Mouse (Mus musculus) liver, adult (tissue): Measurements from ENCODE around the gene Cldn3.

ENCODE experiments used
- GATA4 ChIP-seq: IDR thresholded peaks from 2 replicates; pipeline ENCODE4 v1.6.1; 2014; ENCODE audit warnings: mild to moderate bottlenecking, low read length; ENCODE audit not compliant: insufficient replicate concordance

The Cldn3 gene

DNA sequence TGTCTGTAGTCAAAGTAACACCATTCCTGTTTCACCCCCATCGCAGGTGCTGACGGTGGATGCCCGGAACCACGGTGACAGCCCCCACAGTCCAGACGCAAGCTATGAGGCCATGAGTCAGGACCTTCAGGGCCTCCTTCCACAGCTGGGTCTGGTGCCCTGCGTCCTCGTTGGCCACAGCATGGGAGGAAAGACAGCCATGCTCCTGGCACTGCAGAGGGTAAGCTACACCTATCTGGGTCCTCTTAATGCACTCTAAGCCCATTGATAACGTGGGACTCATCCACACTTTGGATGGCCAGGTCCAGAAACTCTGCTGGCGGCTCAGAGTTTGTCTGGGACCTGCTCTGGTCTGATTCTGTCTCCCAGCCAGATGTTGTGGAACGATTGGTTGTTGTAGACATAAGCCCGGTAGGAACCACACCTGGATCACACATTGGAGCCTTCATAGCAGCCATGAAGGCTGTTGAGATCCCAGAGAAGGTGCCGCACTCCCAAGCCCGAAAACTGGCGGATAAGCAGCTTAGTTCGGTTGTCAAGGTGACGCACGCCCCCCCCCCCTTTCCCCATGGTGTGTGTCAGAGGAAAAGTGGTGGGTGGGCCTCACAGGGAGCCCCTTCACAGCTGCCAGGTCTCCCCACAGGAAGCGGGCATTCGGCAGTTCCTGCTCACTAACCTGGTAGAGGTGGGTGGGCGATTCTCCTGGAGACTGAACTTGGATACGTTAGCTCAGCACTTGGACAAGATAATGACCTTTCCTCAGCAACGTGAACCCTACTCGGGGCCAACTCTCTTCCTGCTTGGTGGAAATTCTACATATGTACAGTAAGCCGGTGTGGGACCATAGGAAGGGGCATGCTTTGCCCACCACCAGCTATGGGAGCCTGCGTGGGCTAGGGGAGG lies 25.1 kb downstream of the Cldn3 start:
- no peak for TF ChIP-seq GATA4

- no peak for TF ChIP-seq GATA4
Measured at GRCm38 (mm10) chr5:135011809-135012613, 26.0 kb downstream of the Cldn3 start.

- TF ChIP-seq GATA4 = no peak
Measured at GRCm38 (mm10) chr5:135012671-135013441, 26.8 kb downstream of the Cldn3 start.

GRCm38 (mm10) chr5:135015497-135015896 lies 29.5 kb downstream of the Cldn3 start:
- TF ChIP-seq GATA4 = no peak

- no peak for TF ChIP-seq GATA4
Measured at GRCm38 (mm10) chr5:135016224-135016759, 30.3 kb downstream of the Cldn3 start.

DNA sequence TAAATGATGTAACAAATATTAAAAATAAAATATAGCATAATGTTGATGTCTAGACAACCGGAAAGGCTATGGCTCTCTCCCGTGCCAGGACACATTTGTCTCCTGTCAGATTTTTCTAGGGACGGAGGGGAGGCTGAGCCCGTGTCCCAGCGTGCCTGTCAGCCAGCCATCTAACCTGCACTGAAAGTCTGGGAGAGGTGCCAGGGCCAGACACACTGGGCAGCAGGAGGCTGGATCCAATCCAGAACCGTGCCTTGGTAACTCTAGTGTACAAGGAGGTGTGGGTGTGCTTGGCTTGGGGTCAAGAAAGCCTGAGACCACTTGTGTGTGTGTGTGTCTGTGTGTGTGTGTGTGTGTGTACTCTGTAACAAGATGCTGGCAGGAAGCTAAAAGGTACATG lies 35.8 kb downstream of the Cldn3 start:
- no peak for TF ChIP-seq GATA4

DNA sequence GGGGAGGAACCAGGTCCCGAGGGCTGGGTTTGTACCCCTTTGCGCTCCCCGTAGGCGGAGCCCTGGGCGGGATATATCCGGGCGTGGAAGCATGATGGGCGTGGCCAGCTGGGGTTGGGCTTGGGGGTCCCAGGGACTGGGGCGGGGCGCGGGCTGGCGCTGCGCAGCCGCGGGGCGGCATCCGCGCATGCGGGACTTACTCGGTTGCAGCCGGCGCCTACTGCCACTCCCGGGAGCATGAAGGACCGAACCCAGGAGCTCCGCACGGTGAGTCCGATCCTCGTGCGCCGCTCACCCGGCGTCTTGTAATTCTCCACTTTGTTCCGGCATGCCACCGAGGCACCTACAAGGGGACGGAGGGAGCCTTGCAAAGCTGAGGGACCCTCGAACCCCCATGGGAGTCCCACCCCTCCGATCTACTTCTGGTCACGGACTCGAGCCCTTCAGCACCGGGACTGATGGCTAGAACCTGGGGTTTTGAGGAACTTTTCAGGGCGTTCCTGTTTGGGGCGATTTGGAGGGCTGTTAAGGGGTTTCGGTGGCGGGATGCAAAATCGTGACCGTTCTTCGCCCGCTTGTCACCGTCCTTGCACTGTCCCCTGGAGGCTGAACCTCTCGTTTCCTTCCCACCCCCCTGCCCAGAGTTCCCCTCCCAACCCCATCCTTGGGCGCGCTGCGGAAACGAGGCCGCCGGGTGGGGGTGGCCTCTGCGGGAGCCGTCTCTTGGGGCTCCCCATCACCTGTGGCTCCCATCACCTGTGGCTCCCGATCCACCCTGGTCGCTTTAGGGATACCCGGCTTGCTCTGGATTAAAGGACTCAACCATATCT lies 37.5 kb downstream of the Cldn3 start, which contains the start of gene Stx1a:
TSS of gene Stx1a (plus strand) at position 139 of the 830 bp plus-strand sequence.
- no peak for TF ChIP-seq GATA4

GRCm38 (mm10) chr5:135024665-135025224 lies 38.7 kb downstream of the Cldn3 start:
- TF ChIP-seq GATA4 = no peak

- TF ChIP-seq GATA4 = no peak
Measured at GRCm38 (mm10) chr5:135025899-135026298, 39.9 kb downstream of the Cldn3 start.

- peak; percentile 37; the same call in 1 of the 2 replicates for TF ChIP-seq GATA4
Measured at GRCm38 (mm10) chr5:135029007-135029854, 43.2 kb downstream of the Cldn3 start.

GRCm38 (mm10) chr5:135032581-135032980 lies 46.6 kb downstream of the Cldn3 start:
- no peak for TF ChIP-seq GATA4

- TF ChIP-seq GATA4 = no peak
Measured at GRCm38 (mm10) chr5:135034593-135034992, 48.6 kb downstream of the Cldn3 start.
